Mouse (Mus musculus): Measurements from ENCODE around the gene Mvb12a.

GRCm38 (mm10) chr8:71562751-71563150, 20.0 kb downstream of the Mvb12a start:
- TF ChIP-seq CTCF (IDR thresholded peaks at IDR 0.05; ENCODE audit: extremely low read depth, insufficient read depth, low read length) (peak; percentile 44), POLR2A (IDR thresholded peaks at IDR 0.05; ENCODE audit: extremely low read depth, insufficient read depth, low read length) (no peak)
